Mouse (Mus musculus): ENCODE measurements around the gene Olfr1378. TPM values are rescaled to one million over a fixed set of nuclear protein-coding genes. Genes with fewer than 3 reads are reported as not detected.

The Olfr1378 gene
- polyA plus RNA-seq (2014; fragmentation: Nextera tagmentation; extraction: Ambion mirVana): not detected in 2 replicates

GRCm38 (mm10) chr11:50966230-50966629 lies at the start of gene Olfr1378:
TSS of gene Olfr1378 (plus strand) at chr11:50966530.
- DNase-seq (ENCODE audit: low spot score) (no peak), ATAC-seq (ENCODE audit: insufficient read depth, low FRiP score, low TSS enrichment) (no peak)
- H3K9ac ChIP-seq (ENCODE audit: low read length): no peak within 1 kb of the TSS
- no peaks in the 10 kb centered on the region for H3K27me3 ChIP-seq (ENCODE audit: control insufficient read depth, insufficient read depth, low read length)
- no peak within 1 kb of the TSS for H3K4me3 ChIP-seq (ENCODE audit: low read depth, low read length)
- no peak within 1 kb of the TSS for H3K4me2 ChIP-seq (ENCODE audit: low read depth)
- no peaks in the 10 kb centered on the region for H3K4me1 ChIP-seq (ENCODE audit: control insufficient read depth, insufficient read depth, low read length)
- no peak within 1 kb of the TSS for H3K27ac ChIP-seq (ENCODE audit: low read depth, low read length)
- no peaks in the 10 kb centered on the region for H3K36me3 ChIP-seq (ENCODE audit: control insufficient read depth, insufficient read depth, low read length)
- WGBS: 93% methylated on average over 11 of the region's 11 CpGs
- no peaks in the 10 kb centered on the region for H3K9me3 ChIP-seq (ENCODE audit: control insufficient read depth, low read length)

GRCm38 (mm10) chr11:50930469-50931014 lies 35.8 kb upstream of the Olfr1378 start:
- H3K4me1 ChIP-seq (ENCODE audit: control insufficient read depth, insufficient read depth, low read length): peaks cover 2% of the 10 kb centered on the region; the same call in 1 of the 2 replicates
- H3K9me3 ChIP-seq (ENCODE audit: control insufficient read depth, low read length): no peaks in the 10 kb centered on the region
- H3K27ac ChIP-seq (ENCODE audit: low read depth, low read length): no peak overlapping the region
- peak overlapping the region; percentile 61 for H3K9ac ChIP-seq (ENCODE audit: low read length)
- H3K4me3 ChIP-seq (ENCODE audit: low read depth, low read length): peak overlapping the region; percentile 45
- H3K36me3 ChIP-seq (ENCODE audit: control insufficient read depth, insufficient read depth, low read length): no peaks in the 10 kb centered on the region
- 29% methylated on average over 14 of the region's 14 CpGs for WGBS
- no peaks in the 10 kb centered on the region for H3K27me3 ChIP-seq (ENCODE audit: control insufficient read depth, insufficient read depth, low read length)
- ATAC-seq (ENCODE audit: insufficient read depth, low FRiP score, low TSS enrichment): no peak
- peak overlapping the region; percentile 91 for H3K4me2 ChIP-seq (ENCODE audit: low read depth)
- peak; percentile 17 for DNase-seq (ENCODE audit: low spot score)

- Histone ChIP-seq H3K4me3 (ENCODE audit: low read depth, low read length) (peak overlapping the region; percentile 45), H3K9ac (ENCODE audit: low read length) (peak overlapping the region; percentile 61), H3K27ac (ENCODE audit: low read depth, low read length) (0 out of 2 replicates have a peak overlapping the region, but pooled peaks have one; percentile 29), H3K36me3 (ENCODE audit: control insufficient read depth, insufficient read depth, low read length) (no peaks in the 10 kb centered on the region), H3K27me3 (ENCODE audit: control insufficient read depth, insufficient read depth, low read length) (no peaks in the 10 kb centered on the region), H3K4me2 (ENCODE audit: low read depth) (peak overlapping the region; percentile 91), H3K9me3 (ENCODE audit: control insufficient read depth, low read length) (no peaks in the 10 kb centered on the region), H3K4me1 (ENCODE audit: control insufficient read depth, insufficient read depth, low read length) (peaks cover 2% of the 10 kb centered on the region; the same call in 1 of the 2 replicates)
- DNase-seq (ENCODE audit: low spot score) (no peak), ATAC-seq (ENCODE audit: insufficient read depth, low FRiP score, low TSS enrichment) (peak; percentile 60)
- WGBS: 1% methylated on average over 16 of the region's 16 CpGs
Measured at GRCm38 (mm10) chr11:50931021-50931420, 35.3 kb upstream of the Olfr1378 start.

GRCm38 (mm10) chr11:50931451-50931866 lies 34.9 kb upstream of the Olfr1378 start, which contains the start of gene Zfp354b:
TSS of gene Zfp354b (minus strand) at chr11:50931633.
- Histone ChIP-seq H3K9ac (ENCODE audit: low read length) (peak within 1 kb of the TSS; percentile 61), H3K27me3 (ENCODE audit: control insufficient read depth, insufficient read depth, low read length) (no peaks in the 10 kb centered on the region), H3K4me1 (ENCODE audit: control insufficient read depth, insufficient read depth, low read length) (peaks cover 2% of the 10 kb centered on the region; the same call in 1 of the 2 replicates), H3K9me3 (ENCODE audit: control insufficient read depth, low read length) (no peaks in the 10 kb centered on the region), H3K4me2 (ENCODE audit: low read depth) (peak within 1 kb of the TSS; percentile 91), H3K27ac (ENCODE audit: low read depth, low read length) (0 out of 2 replicates have a peak within 1 kb of the TSS, but pooled peaks have one; percentile 29), H3K36me3 (ENCODE audit: control insufficient read depth, insufficient read depth, low read length) (no peaks in the 10 kb centered on the region), H3K4me3 (ENCODE audit: low read depth, low read length) (peak within 1 kb of the TSS; percentile 45)
- DNase-seq (ENCODE audit: low spot score) (peak; percentile 91), ATAC-seq (ENCODE audit: insufficient read depth, low FRiP score, low TSS enrichment) (peak; percentile 96)
- WGBS: under 1% methylated on average over 18 of the region's 18 CpGs

GRCm38 (mm10) chr11:50932040-50932439 lies 34.3 kb upstream of the Olfr1378 start:
- Histone ChIP-seq H3K9me3 (ENCODE audit: control insufficient read depth, low read length) (no peaks in the 10 kb centered on the region), H3K27me3 (ENCODE audit: control insufficient read depth, insufficient read depth, low read length) (no peaks in the 10 kb centered on the region), H3K4me2 (ENCODE audit: low read depth) (peak overlapping the region; percentile 91; the same call in 1 of the 2 replicates), H3K4me3 (ENCODE audit: low read depth, low read length) (no peak overlapping the region), H3K36me3 (ENCODE audit: control insufficient read depth, insufficient read depth, low read length) (no peaks in the 10 kb centered on the region), H3K9ac (ENCODE audit: low read length) (no peak overlapping the region), H3K27ac (ENCODE audit: low read depth, low read length) (no peak overlapping the region), H3K4me1 (ENCODE audit: control insufficient read depth, insufficient read depth, low read length) (peaks cover 2% of the 10 kb centered on the region; the same call in 1 of the 2 replicates)
- peak; percentile 64 for ATAC-seq (ENCODE audit: insufficient read depth, low FRiP score, low TSS enrichment)
- DNase-seq (ENCODE audit: low spot score): no peak
- 90% methylated on average over 1 of the region's 1 CpGs for WGBS

GRCm38 (mm10) chr11:50938435-50938834 lies 27.9 kb upstream of the Olfr1378 start:
- no peaks in the 10 kb centered on the region for H3K9me3 ChIP-seq (ENCODE audit: control insufficient read depth, low read length)
- no peak overlapping the region for H3K27ac ChIP-seq (ENCODE audit: low read depth, low read length)
- H3K36me3 ChIP-seq (ENCODE audit: control insufficient read depth, insufficient read depth, low read length): no peaks in the 10 kb centered on the region
- no peak for ATAC-seq (ENCODE audit: insufficient read depth, low FRiP score, low TSS enrichment)
- no peaks in the 10 kb centered on the region for H3K4me1 ChIP-seq (ENCODE audit: control insufficient read depth, insufficient read depth, low read length)
- no peak overlapping the region for H3K9ac ChIP-seq (ENCODE audit: low read length)
- whole genome bisulfite sequencing: 84% methylated on average over 8 of the region's 8 CpGs
- no peaks in the 10 kb centered on the region for H3K27me3 ChIP-seq (ENCODE audit: control insufficient read depth, insufficient read depth, low read length)
- H3K4me2 ChIP-seq (ENCODE audit: low read depth): no peak overlapping the region
- DNase-seq (ENCODE audit: low spot score): no peak
- no peak overlapping the region for H3K4me3 ChIP-seq (ENCODE audit: low read depth, low read length)

- Histone ChIP-seq H3K4me3 (ENCODE audit: low read depth, low read length) (no peak overlapping the region), H3K27ac (ENCODE audit: low read depth, low read length) (no peak overlapping the region), H3K4me1 (ENCODE audit: control insufficient read depth, insufficient read depth, low read length) (no peaks in the 10 kb centered on the region), H3K9ac (ENCODE audit: low read length) (no peak overlapping the region), H3K4me2 (ENCODE audit: low read depth) (no peak overlapping the region), H3K36me3 (ENCODE audit: control insufficient read depth, insufficient read depth, low read length) (no peaks in the 10 kb centered on the region), H3K27me3 (ENCODE audit: control insufficient read depth, insufficient read depth, low read length) (no peaks in the 10 kb centered on the region), H3K9me3 (ENCODE audit: control insufficient read depth, low read length) (no peaks in the 10 kb centered on the region)
- 38% methylated on average over 14 of the region's 14 CpGs for WGBS
- DNase-seq (ENCODE audit: low spot score) (peak; percentile 45), ATAC-seq (ENCODE audit: insufficient read depth, low FRiP score, low TSS enrichment) (no peak)
Measured at GRCm38 (mm10) chr11:50939621-50940366, 26.5 kb upstream of the Olfr1378 start.

- Histone ChIP-seq H3K4me1 (ENCODE audit: control insufficient read depth, insufficient read depth, low read length) (no peaks in the 10 kb centered on the region), H3K9me3 (ENCODE audit: control insufficient read depth, low read length) (no peaks in the 10 kb centered on the region), H3K4me2 (ENCODE audit: low read depth) (no peak overlapping the region), H3K9ac (ENCODE audit: low read length) (no peak overlapping the region), H3K27ac (ENCODE audit: low read depth, low read length) (no peak overlapping the region), H3K36me3 (ENCODE audit: control insufficient read depth, insufficient read depth, low read length) (no peaks in the 10 kb centered on the region), H3K4me3 (ENCODE audit: low read depth, low read length) (no peak overlapping the region), H3K27me3 (ENCODE audit: control insufficient read depth, insufficient read depth, low read length) (no peaks in the 10 kb centered on the region)
- DNase-seq (ENCODE audit: low spot score) (no peak), ATAC-seq (ENCODE audit: insufficient read depth, low FRiP score, low TSS enrichment) (no peak)
- WGBS: 69% methylated on average over 12 of the region's 12 CpGs
Measured at GRCm38 (mm10) chr11:50942386-50942785, 23.9 kb upstream of the Olfr1378 start.
